Mouse (Mus musculus) limb, embryonic 13.5 days (tissue): ENCODE data around the gene Tll2. TPM values are rescaled to one million over a fixed set of nuclear protein-coding genes. Genes with fewer than 3 reads are reported as not detected.

Source experiments
- ATAC-seq: fragments of 200-750 bp; cut with Nextera tagmentation; 2 replicates; pipeline ENCODE4 v1.8.0; 2017; ENCODE audit warnings: low read depth, moderate number of reproducible peaks, moderate TSS enrichment; ENCODE audit not compliant: low FRiP score
- H3K27ac ChIP-seq: fragments of 300-500 bp; sonication (generic); 2 replicates; pipeline ENCODE4 v1.5.1; 2015; ENCODE audit warnings: inconsistent platforms, mild to moderate bottlenecking, moderate library complexity
- H3K27me3 ChIP-seq: fragments of 300-500 bp; sonication (generic); 2 replicates; pipeline ENCODE4 v1.6.1; 2015; ENCODE audit warnings: mild to moderate bottlenecking, inconsistent platforms
- H3K36me3 ChIP-seq: fragments of 300-500 bp; sonication (generic); 2 replicates; pipeline ENCODE4 v1.6.1; 2015; ENCODE audit warnings: inconsistent platforms, mild to moderate bottlenecking, moderate library complexity
- H3K4me1 ChIP-seq: fragments of 300-500 bp; sonication (generic); 2 replicates; pipeline ENCODE4 v1.6.1; 2015; ENCODE audit warnings: inconsistent platforms
- H3K4me2 ChIP-seq: fragments of 300-500 bp; sonication (generic); replicated peaks from 2 replicates; pipeline ENCODE4 v1.6.1; 2015; ENCODE audit warnings: inconsistent platforms, mild to moderate bottlenecking, moderate library complexity
- H3K4me3 ChIP-seq: fragments of 300-500 bp; sonication (generic); 2 replicates; pipeline ENCODE4 v1.5.1; 2015; ENCODE audit warnings: moderate library complexity, mild to moderate bottlenecking, inconsistent platforms
- H3K9ac ChIP-seq: fragments of 300-500 bp; sonication (generic); 2 replicates; pipeline ENCODE4 v1.6.1; 2015; ENCODE audit warnings: mild to moderate bottlenecking, inconsistent platforms
- H3K9me3 ChIP-seq: fragments of 300-500 bp; sonication (generic); 2 replicates; pipeline ENCODE4 v1.6.1; 2016; ENCODE audit warnings: inconsistent platforms
- WGBS: fragments of 180-500 bp; shearing (Covaris S2); methylation state at CpG from one replicate; pipeline ENCODE4 v1.1.7; 2015; 5-methylcytosine and 5-hydroxymethylcytosine counted together
- polyA plus RNA-seq: library from polyadenylated mRNA; unstranded; fragments of >200 nt; fragmentation: Nextera tagmentation; extraction: Ambion mirVana; gene quantifications from 2 replicates; pipeline ENCODE4 v1.2.1, GENCODE M21; 2015

Tll2 gene
- polyA plus RNA-seq, 1 experiment from 2014 or later, result 1.1 TPM

DNA sequence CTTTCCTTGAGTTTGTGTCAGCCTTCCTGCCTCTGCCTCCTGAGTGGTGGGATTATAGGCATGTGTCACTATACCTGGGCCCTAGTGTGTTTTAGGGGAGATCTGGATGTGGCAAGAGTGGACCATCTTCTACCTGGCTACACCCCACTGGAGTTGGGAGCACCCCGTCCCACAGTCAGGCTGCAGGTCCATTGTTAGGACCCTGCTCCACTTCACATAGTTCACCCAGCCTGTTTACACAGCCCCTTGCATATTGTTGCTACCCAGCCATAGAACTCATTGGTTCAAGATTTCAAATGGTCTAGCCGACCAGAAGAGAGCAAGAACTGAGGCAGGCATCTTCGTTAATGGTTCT lies 54.6 kb downstream of the Tll2 start:
- H3K27me3 ChIP-seq, result no peaks in the 10 kb centered on the region
- no peaks in the 10 kb centered on the region for H3K36me3 ChIP-seq
- no peak overlapping the region for H3K9ac ChIP-seq
- H3K4me1 ChIP-seq, result peaks cover 21% of the 10 kb centered on the region
- no peak overlapping the region for H3K4me3 ChIP-seq
- ATAC-seq, result no peak
- 85% methylated on average over 3 of the region's 3 CpGs for WGBS
- H3K4me2 ChIP-seq, result no peak overlapping the region
- 0 out of 2 replicates have a peak, but pooled peaks cover 4% of the 10 kb centered on the region for H3K9me3 ChIP-seq
- H3K27ac ChIP-seq, result no peak overlapping the region

DNA sequence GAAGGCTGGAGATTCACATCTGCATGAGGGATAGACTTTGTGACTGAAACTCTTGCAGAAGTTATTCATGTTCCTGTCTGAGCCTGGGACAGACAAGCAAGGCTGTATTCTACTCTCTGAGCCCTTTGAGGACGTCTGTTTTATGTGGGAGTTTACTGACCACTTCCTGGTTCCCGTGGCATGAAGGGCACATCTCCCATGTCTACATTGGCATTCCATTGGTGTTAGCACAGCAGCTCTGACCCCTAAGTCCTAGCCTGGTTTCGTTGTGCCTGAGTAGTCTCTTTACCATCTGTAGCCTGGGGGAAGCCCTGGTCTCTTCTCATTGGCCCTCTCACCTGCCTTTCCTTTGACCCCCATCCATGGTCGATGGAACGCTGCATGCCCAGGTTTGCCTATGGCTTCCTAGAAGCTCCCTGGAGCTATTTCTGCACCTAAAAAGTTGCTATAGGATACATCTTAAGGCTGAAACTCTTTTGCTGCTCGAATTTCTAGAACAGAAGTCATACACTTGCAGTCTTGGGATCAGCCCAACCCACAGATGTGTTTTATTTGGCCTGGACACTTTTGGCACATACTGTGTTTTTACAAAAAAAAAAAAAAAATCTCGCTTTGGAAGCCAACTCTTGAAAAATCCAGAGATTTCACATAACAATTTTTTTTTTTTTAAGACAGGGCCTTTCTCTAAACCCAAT lies 55.2 kb downstream of the Tll2 start:
- Histone ChIP-seq H3K27me3 (no peaks in the 10 kb centered on the region), H3K4me3 (no peak overlapping the region), H3K9ac (no peak overlapping the region), H3K9me3 (0 out of 2 replicates have a peak, but pooled peaks cover 4% of the 10 kb centered on the region), H3K4me2 (no peak overlapping the region), H3K4me1 (peaks cover 21% of the 10 kb centered on the region), H3K27ac (no peak overlapping the region), H3K36me3 (no peaks in the 10 kb centered on the region)
- ATAC-seq, result no peak
- WGBS, result 71% methylated on average over 7 of the region's 7 CpGs

DNA sequence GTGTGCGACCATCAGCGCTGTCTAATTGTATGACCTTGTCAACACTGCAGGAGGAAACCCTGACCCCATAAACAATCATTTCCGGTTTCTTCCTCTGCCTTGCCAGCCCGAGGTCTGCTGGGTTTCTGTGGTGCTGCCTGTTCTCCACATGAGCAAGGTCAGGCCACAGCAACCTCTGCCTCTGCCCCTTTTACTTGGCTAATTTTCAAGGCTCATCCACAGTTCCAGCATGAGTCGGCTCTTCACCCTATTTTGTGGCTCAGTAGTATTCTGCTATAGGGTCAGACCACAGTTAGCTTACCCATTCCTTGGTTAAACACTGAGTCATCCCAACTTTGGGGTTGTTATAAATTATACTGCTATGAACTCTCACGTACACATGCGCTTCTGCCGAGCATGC lies 65.7 kb downstream of the Tll2 start:
- Histone ChIP-seq H3K4me1 (no peaks in the 10 kb centered on the region), H3K27ac (no peak overlapping the region), H3K36me3 (no peaks in the 10 kb centered on the region), H3K9me3 (no peaks in the 10 kb centered on the region), H3K9ac (no peak overlapping the region), H3K27me3 (no peaks in the 10 kb centered on the region), H3K4me3 (no peak overlapping the region), H3K4me2 (no peak overlapping the region)
- ATAC-seq, result no peak
- 77% methylated on average over 8 of the region's 8 CpGs for WGBS

DNA sequence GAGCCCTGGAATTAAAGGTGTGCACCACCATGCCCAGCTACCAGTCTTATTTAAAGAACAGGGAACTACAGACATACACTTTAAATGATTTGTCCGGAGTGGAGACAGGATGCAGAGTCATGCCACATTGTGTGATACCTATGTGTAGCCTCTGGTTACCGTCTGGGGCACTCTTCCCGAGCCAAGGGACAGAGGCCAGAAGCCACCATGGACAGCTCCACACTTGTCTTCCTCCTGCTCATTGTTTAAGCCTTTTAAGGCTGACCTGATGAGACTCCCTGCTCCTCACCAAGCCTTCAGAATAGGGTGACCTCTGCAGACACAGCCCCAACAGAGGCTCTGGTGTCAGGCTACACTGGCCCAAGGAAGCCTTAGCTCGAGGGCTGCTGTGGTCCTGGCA lies 67.0 kb downstream of the Tll2 start:
- Histone ChIP-seq H3K27me3 (no peaks in the 10 kb centered on the region), H3K9me3 (no peaks in the 10 kb centered on the region), H3K36me3 (no peaks in the 10 kb centered on the region), H3K4me1 (no peaks in the 10 kb centered on the region), H3K4me3 (no peak overlapping the region), H3K27ac (no peak overlapping the region), H3K9ac (no peak overlapping the region), H3K4me2 (no peak overlapping the region)
- WGBS, result 58% methylated on average over 4 of the region's 4 CpGs
- no peak for ATAC-seq

DNA sequence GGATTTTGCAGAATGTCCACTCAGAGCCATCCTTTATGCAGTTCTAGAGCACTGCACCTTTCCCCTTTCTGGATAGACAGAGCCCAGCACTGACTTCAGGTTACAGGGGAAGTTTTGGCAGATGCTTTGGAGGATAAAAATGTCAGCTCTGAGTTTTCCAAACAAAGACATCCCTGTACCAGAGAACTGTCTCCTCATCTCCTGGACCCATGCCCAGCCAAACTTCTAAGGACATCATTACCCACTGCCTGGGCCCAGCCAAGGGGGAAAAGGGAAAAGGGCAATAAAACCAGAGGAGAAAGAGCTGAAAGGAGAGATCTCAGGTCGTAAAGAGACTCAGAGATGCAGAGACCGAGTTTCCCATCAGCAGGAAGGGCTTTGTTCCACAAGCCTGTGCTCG lies 83.6 kb downstream of the Tll2 start:
- H3K27me3 ChIP-seq, result no peaks in the 10 kb centered on the region
- no peak overlapping the region for H3K4me3 ChIP-seq
- ATAC-seq, result no peak; the same call in 1 of the 2 replicates
- no peaks in the 10 kb centered on the region for H3K36me3 ChIP-seq
- no peak overlapping the region for H3K9ac ChIP-seq
- no peaks in the 10 kb centered on the region for H3K9me3 ChIP-seq
- no peak overlapping the region for H3K4me2 ChIP-seq
- 13% methylated on average over 3 of the region's 3 CpGs for WGBS
- H3K4me1 ChIP-seq, result peaks cover 24% of the 10 kb centered on the region
- H3K27ac ChIP-seq, result no peak overlapping the region

DNA sequence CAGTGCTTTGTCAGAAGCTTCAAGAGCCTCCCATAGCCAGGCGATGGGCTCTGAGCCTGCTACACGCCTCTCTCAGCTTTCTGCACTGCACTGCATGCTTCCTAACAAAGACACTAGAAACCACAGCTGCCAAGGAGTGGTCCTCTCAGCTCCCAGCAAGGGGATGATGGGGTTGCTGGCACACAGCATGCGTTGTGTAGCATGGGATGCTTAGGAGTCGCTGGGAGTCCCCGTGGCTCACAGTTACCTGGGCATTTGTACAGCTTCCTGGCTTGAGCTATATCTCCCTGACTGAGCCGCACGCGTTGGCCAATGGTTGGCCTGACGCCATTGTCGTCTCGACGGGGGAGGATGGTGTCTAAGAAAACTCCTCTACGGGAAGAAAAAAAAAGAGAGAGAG lies 86.7 kb downstream of the Tll2 start:
- WGBS, result 90% methylated on average over 13 of the region's 13 CpGs
- H3K27ac ChIP-seq, result no peak overlapping the region

DNA sequence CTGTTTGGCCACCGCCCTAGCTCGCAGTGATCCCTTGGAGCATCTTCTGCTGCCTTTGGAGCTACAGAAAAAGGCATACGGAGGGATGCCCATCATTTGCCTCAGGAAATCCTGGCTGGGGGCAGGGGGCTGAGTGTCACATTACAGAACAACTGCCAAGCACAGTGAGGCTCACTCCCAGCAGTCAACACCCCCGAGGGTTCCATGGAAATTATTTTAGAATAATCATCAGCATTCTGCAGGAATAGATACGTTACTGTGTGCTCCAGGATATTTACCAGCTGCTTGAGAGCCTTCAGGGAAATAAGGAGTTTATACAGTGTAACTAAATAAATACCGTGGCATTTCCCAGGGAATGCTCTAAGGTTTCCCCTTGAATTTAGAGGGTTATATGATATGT lies 88.3 kb downstream of the Tll2 start:
- Histone ChIP-seq H3K27ac (no peak overlapping the region), H3K27me3 (0 out of 2 replicates have a peak, but pooled peaks cover 3% of the 10 kb centered on the region), H3K36me3 (no peaks in the 10 kb centered on the region), H3K4me2 (no peak overlapping the region), H3K9me3 (no peaks in the 10 kb centered on the region), H3K9ac (no peak overlapping the region), H3K4me1 (peaks cover 23% of the 10 kb centered on the region), H3K4me3 (no peak overlapping the region)
- WGBS, result 36% methylated on average over 6 of the region's 6 CpGs
- peak; percentile 42; the same call in 1 of the 2 replicates for ATAC-seq

More for the DNA sequence above, 86.7 kb downstream of the Tll2 start:
- H3K36me3 ChIP-seq, result no peaks in the 10 kb centered on the region
- no peak for ATAC-seq
- H3K4me2 ChIP-seq, result no peak overlapping the region
- H3K4me1 ChIP-seq, result peaks cover 24% of the 10 kb centered on the region
- H3K9me3 ChIP-seq, result no peaks in the 10 kb centered on the region
- H3K9ac ChIP-seq, result no peak overlapping the region
- no peaks in the 10 kb centered on the region for H3K27me3 ChIP-seq
- no peak overlapping the region for H3K4me3 ChIP-seq

DNA sequence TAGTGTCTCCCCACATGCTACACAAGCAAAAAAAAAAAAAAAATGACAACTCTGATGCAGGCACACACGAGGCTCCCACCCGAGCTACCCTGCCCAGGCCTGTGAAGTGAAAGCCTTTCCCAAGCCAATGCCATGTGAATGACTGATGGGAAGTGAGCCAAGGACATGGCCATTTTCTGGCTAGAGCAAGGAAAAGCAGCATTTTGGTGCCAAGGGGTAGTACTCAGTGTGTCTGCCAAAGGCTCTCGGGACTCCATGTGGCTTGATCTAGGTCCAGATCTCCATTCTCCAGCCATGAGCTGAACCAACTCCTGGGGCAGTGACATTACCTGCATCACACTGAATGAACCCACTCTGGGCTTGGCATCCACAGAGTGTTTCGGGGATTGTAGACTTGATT lies 89.3 kb downstream of the Tll2 start:
- no peak overlapping the region for H3K27ac ChIP-seq
- H3K9ac ChIP-seq, result no peak overlapping the region
- no peaks in the 10 kb centered on the region for H3K9me3 ChIP-seq
- H3K4me1 ChIP-seq, result peaks cover 22% of the 10 kb centered on the region
- H3K4me3 ChIP-seq, result no peak overlapping the region
- no peak for ATAC-seq
- H3K4me2 ChIP-seq, result no peak overlapping the region
- H3K27me3 ChIP-seq, result 0 out of 2 replicates have a peak, but pooled peaks cover 3% of the 10 kb centered on the region
- 83% methylated on average over 4 of the region's 4 CpGs for WGBS
- H3K36me3 ChIP-seq, result no peaks in the 10 kb centered on the region

DNA sequence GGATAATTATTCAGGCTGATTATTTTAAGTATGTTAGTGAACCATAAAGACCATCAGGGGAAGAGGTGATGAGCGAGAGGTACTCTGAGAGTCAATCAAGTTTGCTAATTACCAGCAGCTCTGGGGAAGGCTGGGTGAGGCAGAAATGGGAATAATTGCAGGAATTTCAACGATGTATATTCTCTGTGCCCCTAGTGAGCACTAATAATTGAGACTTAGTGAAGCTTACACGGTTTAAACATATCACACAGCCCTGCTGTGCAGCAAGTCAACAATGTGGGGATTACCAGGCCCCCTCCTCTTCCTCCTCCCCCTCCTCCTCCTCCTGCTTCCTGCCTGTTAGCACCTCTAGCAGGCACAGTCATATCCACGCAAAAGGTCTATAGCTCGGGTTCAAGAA lies 92.0 kb downstream of the Tll2 start:
- ATAC-seq, result peak; percentile 18; the same call in 1 of the 2 replicates

DNA sequence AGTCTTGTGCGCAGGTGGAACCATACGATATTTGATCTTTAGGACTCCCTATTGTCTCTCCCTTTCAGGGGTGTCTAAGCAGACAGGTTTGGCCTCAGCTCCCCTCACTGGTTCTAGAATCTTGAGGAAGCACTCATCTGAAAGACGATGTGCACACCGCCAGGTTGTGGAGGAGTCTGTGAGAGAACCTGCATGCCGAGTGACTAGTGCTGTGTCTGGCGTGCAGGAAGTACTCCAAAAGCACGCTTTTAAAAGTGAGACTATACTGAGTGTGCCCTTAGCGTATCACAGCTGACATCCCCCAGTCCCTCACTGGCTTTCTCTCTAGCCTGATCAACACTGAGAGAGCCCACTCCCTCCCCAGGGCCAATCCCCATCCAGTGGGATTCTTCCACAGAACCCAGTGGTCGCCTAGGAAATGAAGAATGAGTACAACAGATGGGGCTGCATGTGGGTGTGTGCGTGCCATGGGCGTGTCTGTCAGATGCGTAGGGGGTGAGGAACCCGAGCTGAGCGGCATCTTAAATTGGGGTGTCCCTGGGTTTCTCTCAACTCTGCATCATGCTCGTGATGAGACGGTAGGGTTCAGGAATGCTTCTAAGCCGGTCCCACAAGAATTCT lies 92.6 kb downstream of the Tll2 start:
- H3K4me1 ChIP-seq, result peaks cover 30% of the 10 kb centered on the region
- H3K4me3 ChIP-seq, result no peak overlapping the region
- no peaks in the 10 kb centered on the region for H3K9me3 ChIP-seq
- no peak for ATAC-seq
- H3K27ac ChIP-seq, result no peak overlapping the region
- H3K4me2 ChIP-seq, result no peak overlapping the region
- 0 out of 2 replicates have a peak, but pooled peaks cover 7% of the 10 kb centered on the region for H3K27me3 ChIP-seq
- H3K9ac ChIP-seq, result no peak overlapping the region
- H3K36me3 ChIP-seq, result no peaks in the 10 kb centered on the region
- 77% methylated on average over 17 of the region's 17 CpGs for WGBS

More for the DNA sequence above, 92.0 kb downstream of the Tll2 start:
- Histone ChIP-seq H3K9me3 (no peaks in the 10 kb centered on the region), H3K36me3 (no peaks in the 10 kb centered on the region), H3K9ac (no peak overlapping the region), H3K27ac (no peak overlapping the region), H3K4me3 (no peak overlapping the region), H3K27me3 (0 out of 2 replicates have a peak, but pooled peaks cover 7% of the 10 kb centered on the region), H3K4me1 (peaks cover 25% of the 10 kb centered on the region), H3K4me2 (no peak overlapping the region)
- WGBS, result 28% methylated on average over 5 of the region's 5 CpGs

DNA sequence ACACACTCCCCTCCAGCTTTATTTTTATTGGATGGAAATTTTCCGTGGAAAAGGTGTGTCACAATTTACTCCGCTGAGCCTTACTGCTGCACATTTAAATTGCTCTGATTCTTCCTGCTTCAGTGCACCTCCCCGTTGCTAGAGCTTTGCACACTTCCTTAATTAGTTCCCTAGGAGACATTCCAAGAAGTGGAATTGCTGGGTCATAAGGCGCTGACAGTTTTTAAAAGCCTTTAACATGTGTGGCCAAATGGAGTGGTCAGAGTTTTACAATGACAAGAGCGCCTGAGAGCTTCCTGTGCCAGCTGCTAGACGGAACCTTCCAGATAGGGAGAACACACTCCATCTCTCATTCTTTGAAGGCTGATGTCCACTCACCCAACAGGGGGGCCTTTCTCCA lies 94.0 kb downstream of the Tll2 start:
- Histone ChIP-seq H3K9me3 (no peaks in the 10 kb centered on the region), H3K4me1 (peaks cover 25% of the 10 kb centered on the region), H3K4me2 (0 out of 2 replicates have a peak overlapping the region, but pooled peaks have one; percentile 10), H3K36me3 (no peaks in the 10 kb centered on the region), H3K27me3 (0 out of 2 replicates have a peak, but pooled peaks cover 7% of the 10 kb centered on the region), H3K27ac (no peak overlapping the region), H3K9ac (no peak overlapping the region), H3K4me3 (no peak overlapping the region)
- ATAC-seq, result no peak
- WGBS, result 15% methylated on average over 6 of the region's 6 CpGs

DNA sequence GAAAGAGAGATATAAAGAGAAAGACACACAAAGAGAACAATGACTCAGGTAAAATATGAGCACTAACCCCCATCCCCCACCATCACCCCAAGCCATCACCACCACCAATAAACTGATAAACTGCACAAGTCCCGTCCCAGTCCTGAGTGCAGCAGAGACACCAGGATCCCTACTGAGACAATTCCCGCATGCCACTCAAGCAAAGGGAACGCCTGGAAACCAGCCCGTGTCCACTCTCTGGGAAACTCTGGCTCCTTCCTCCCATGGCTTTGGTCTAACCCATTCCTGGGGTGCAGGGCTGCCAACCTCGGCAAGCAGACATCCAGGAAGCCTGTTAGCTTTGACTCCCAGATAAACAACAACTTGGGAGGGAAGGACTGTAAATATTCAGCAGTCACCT lies 96.6 kb downstream of the Tll2 start:
- Histone ChIP-seq H3K27ac (no peak overlapping the region), H3K9me3 (no peaks in the 10 kb centered on the region), H3K4me3 (no peak overlapping the region), H3K4me1 (peaks cover 31% of the 10 kb centered on the region), H3K4me2 (no peak overlapping the region), H3K27me3 (peaks cover 7% of the 10 kb centered on the region; the same call in 1 of the 2 replicates), H3K36me3 (no peaks in the 10 kb centered on the region), H3K9ac (no peak overlapping the region)
- 38% methylated on average over 5 of the region's 5 CpGs for WGBS
- no peak for ATAC-seq
